Mouse (Mus musculus): Measurements from ENCODE around the gene Rassf7.

DNA sequence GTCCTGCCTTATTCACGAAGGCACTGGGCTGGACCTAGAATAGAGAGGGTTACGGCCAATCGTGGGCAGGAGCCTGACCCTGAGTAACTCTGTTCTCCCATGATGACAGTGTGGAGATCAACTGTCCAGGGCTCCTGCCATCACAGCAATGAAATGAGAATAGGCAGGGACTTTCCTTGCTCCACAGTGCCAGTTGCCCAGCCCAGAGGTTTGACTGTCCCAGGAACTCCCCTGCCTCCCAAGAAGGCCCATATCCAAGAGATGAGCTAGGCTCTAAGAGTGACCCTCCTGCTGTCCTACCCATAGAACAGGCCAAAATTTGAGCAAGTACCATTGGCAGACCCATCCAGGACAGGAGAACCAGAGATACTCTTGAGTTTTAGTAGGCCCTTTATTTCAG lies 26.9 kb upstream of the Rassf7 start:
- TF ChIP-seq CTCF (IDR thresholded peaks at IDR 0.05; ENCODE audit: low read depth) (no peak), EP300 (optimal IDR thresholded peaks at IDR 0.05) (no peak)
